Mouse (Mus musculus) olfactory bulb, adult 2 months (tissue): ENCODE results near the gene Hspb11.

Source experiments
- CTCF ChIP-seq: fragments of 200-500 bp; IDR thresholded peaks from 2 replicates; pipeline ENCODE4 v1.5.1; 2012; ENCODE audit warnings: low read depth, mild to moderate bottlenecking, low read length, moderate library complexity; ENCODE audit not compliant: insufficient read depth
- POLR2A ChIP-seq: fragments of 200-500 bp; IDR thresholded peaks from 2 replicates; pipeline ENCODE4 v1.6.1; 2012; ENCODE audit warnings: mild to moderate bottlenecking, low read depth, low read length, moderate library complexity; ENCODE audit not compliant: insufficient read depth

DNA sequence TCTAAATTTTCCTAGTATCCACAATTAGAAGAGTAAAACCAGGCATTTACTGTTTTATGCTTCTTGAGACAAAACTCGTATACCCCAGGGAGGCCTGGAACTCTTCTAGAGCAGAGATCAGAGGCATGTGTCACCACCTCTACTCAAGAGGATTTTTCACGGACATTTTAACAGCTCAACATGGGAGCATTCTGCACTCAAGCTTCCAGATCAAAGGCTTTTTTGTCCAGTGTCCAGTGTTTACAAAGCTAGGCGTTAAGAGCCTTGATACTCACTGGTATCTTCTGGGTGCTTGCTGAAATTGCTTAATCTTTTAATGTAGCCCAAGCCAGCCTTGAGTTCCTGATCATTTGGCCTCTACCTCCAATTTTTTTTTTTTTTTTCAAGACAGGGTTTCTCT, 21.2 kb upstream of the Hspb11 start:
- TF ChIP-seq POLR2A (no peak), CTCF (no peak)
